Mouse (Mus musculus) bone marrow, adult 2 months (tissue): ENCODE data around the gene Atg101.

Experiments used
- CTCF ChIP-seq: fragments of 200-500 bp; IDR thresholded peaks from 2 replicates; pipeline ENCODE4 v1.5.1; 2011; ENCODE audit warnings: low read length, control low read depth; ENCODE audit not compliant: control insufficient read depth, insufficient read depth
- POLR2A ChIP-seq: fragments of 200-500 bp; IDR thresholded peaks from 2 replicates; pipeline ENCODE4 v1.6.1; 2011; ENCODE audit warnings: low read depth, mild to moderate bottlenecking, control low read depth, low read length, borderline replicate concordance; ENCODE audit not compliant: control insufficient read depth

- TF ChIP-seq POLR2A, result no peak
- no peak for TF ChIP-seq CTCF
Measured at GRCm38 (mm10) chr15:101290354-101290753, 6.3 kb downstream of the Atg101 start.
